In genomic region chr11:76709625-76710452, GRCm38 (mm10) we compare ENCODE assay signal across 9 mouse cellular contexts. TPM values are rescaled to one million over a fixed set of nuclear protein-coding genes. Genes with fewer than 3 reads are reported as not detected.
A peak's percentile ranks its signal among the peaks of the same experiment; 100 is the strongest.
DNase-seq lines count a peak whose midpoint lies in the region; ATAC-seq and TF ChIP-seq lines count a peak whose summit lies in the region.
"Had no signal": no experiment of that assay in that cellular context is flagged by ENCODE, and none has a peak within 500 bp of the region (broad histone marks: within the 10 kb centered on the region; RNA-seq: fewer than 3 reads in every experiment).

No protein-coding gene starts in this region.

- DNase-seq in forebrain, postnatal 0 days, result no peak
- DNase-seq in adrenal gland, postnatal 25 days, result peak; percentile 62
- peak; percentile 61 to 69 for DNase-seq in heart, adult 2 months
- DNase-seq in kidney, postnatal 4 days, result peak; percentile 46 to 65
- peak; percentile 30 for DNase-seq in ovary, postnatal 14 days (ENCODE audit: low spot score)
- DNase-seq in right cerebral cortex, postnatal 36 days (ENCODE audit: low spot score in 2 of 2), result no peak
- no peak for DNase-seq in layer of hippocampus, postnatal 36 days

- intact Hi-C loops in heart, adult 2 months (cut with DNase I), result no loop called here

- H3K4me1 ChIP-seq in forebrain, embryonic 13.5 days, result 0 out of 2 replicates have a peak, but pooled peaks cover 6% of the 10 kb centered on the region
- H3K4me1 ChIP-seq in forebrain, postnatal 0 days (ENCODE audit: insufficient read depth), result no peaks in the 10 kb centered on the region
- no peaks in the 10 kb centered on the region; the same call in none of the 2 replicates for H3K4me1 ChIP-seq in heart, adult 2 months (ENCODE audit: control insufficient read depth, insufficient read depth, low read length)

- 0 out of 2 replicates have a peak, but pooled peaks have one; percentile 47 for TF ChIP-seq EP300 in heart, adult 2 months (IDR thresholded peaks at IDR 0.05; ENCODE audit: insufficient read depth, low read depth, low read length)

- no peak for TF ChIP-seq POLR2A in heart, adult 2 months (IDR thresholded peaks at IDR 0.05; ENCODE audit: insufficient read depth, low read depth, low read length)

- peak overlapping the region; percentile 23; the same call in 1 of the 2 replicates for H3K4me2 ChIP-seq in forebrain, embryonic 13.5 days
- no peak overlapping the region for H3K4me2 ChIP-seq in forebrain, postnatal 0 days (ENCODE audit: low read depth)

- no peaks in the 10 kb centered on the region for H3K27me3 ChIP-seq in forebrain, embryonic 13.5 days
- H3K27me3 ChIP-seq in forebrain, postnatal 0 days (ENCODE audit: insufficient read depth, low read length), result no peaks in the 10 kb centered on the region
- no peaks in the 10 kb centered on the region for H3K27me3 ChIP-seq in heart, adult 2 months (ENCODE audit: control insufficient read depth, insufficient read depth, low read length)

- no peak for ATAC-seq in forebrain, embryonic 13.5 days
- ATAC-seq in forebrain, postnatal 0 days, result no peak

- no peak overlapping the region for H3K27ac ChIP-seq in forebrain, embryonic 13.5 days
- no peak overlapping the region for H3K27ac ChIP-seq in forebrain, postnatal 0 days (ENCODE audit: low read depth, low read length)
- peak overlapping the region; percentile 23 for H3K27ac ChIP-seq in heart, adult 2 months

- no peak for TF ChIP-seq CTCF in forebrain, postnatal 0 days (IDR thresholded peaks at IDR 0.05; ENCODE audit: low read depth)
- TF ChIP-seq CTCF in heart, adult 2 months (IDR thresholded peaks at IDR 0.05), result no peak

- 26% methylated on average over 11 of the region's 17 CpGs for WGBS in forebrain, embryonic 13.5 days
- 24% methylated on average over 16 of the region's 17 CpGs for WGBS in forebrain, postnatal 0 days
- 27% methylated on average over 17 of the region's 17 CpGs for WGBS in heart, adult 2 months

- no peaks in the 10 kb centered on the region for H3K9me3 ChIP-seq in forebrain, embryonic 13.5 days (replicated peaks)
- H3K9me3 ChIP-seq in forebrain, postnatal 0 days (ENCODE audit: low read length), result no peaks in the 10 kb centered on the region

- H3K79me2 ChIP-seq in heart, adult 2 months (replicated peaks; ENCODE audit: control insufficient read depth, insufficient read depth, low read length), result no peaks in the 10 kb centered on the region

- no peak overlapping the region for H3K4me3 ChIP-seq in forebrain, embryonic 13.5 days
- no peak overlapping the region for H3K4me3 ChIP-seq in forebrain, postnatal 0 days (ENCODE audit: low read depth, low read length)
- H3K4me3 ChIP-seq in heart, adult 2 months, result no peak overlapping the region

- H3K9ac ChIP-seq in forebrain, embryonic 13.5 days, result no peak overlapping the region
- no peak overlapping the region for H3K9ac ChIP-seq in forebrain, postnatal 0 days
- no peak overlapping the region for H3K9ac ChIP-seq in heart, adult 2 months (ENCODE audit: low read depth, low read length)

- H3K36me3 ChIP-seq in forebrain, embryonic 13.5 days (ENCODE audit: poor library complexity, severe bottlenecking), result no peaks in the 10 kb centered on the region
- H3K36me3 ChIP-seq in forebrain, postnatal 0 days (ENCODE audit: insufficient read depth), result no peaks in the 10 kb centered on the region
- H3K36me3 ChIP-seq in heart, adult 2 months (ENCODE audit: control insufficient read depth, insufficient read depth, low read length), result no peaks in the 10 kb centered on the region

RNA-seq across cellular contexts. Expression of gene Trarg1, which starts 30.2 kb away (rescaled TPM):
- 0.06 TPM in 1 of 2 replicates, not detected in the other for polyA plus RNA-seq in forebrain, embryonic 13.5 days (2015; fragmentation: Nextera tagmentation; extraction: Ambion mirVana)
- total RNA-seq in forebrain, postnatal 0 days (2014; rRNA removed), result 0.19 and 0.38 TPM in 2 replicates
- polyA plus RNA-seq in forebrain, postnatal 0 days (2015; fragmentation: Nextera tagmentation; extraction: Ambion mirVana), result 0.28 and 0.40 TPM in 2 replicates
- 27.4 and 30.2 TPM in 2 replicates for total RNA-seq in adrenal gland, postnatal 25 days (2021)
- 1 to 10 TPM; 3.5 to 3.8 TPM for total RNA-seq in heart, adult 2 months (2021)
- 2.3 and 4.7 TPM in 2 replicates for polyA plus RNA-seq in heart, adult 2 months (2012; rRNA removed)
- under 1 TPM; 0.17 to 0.51 TPM for total RNA-seq in layer of hippocampus, postnatal 36 days (2021)

RNA-seq across cellular contexts. Expression of gene Bhlha9, which starts 37.6 kb away (rescaled TPM):
- 0.14 and 0.19 TPM in 2 replicates for polyA plus RNA-seq in forebrain, embryonic 13.5 days (2015; fragmentation: Nextera tagmentation; extraction: Ambion mirVana)
- total RNA-seq in forebrain, postnatal 0 days (2014; rRNA removed), result 0.62 and 0.92 TPM in 2 replicates
- 0.97 and 1.8 TPM in 2 replicates for polyA plus RNA-seq in forebrain, postnatal 0 days (2015; fragmentation: Nextera tagmentation; extraction: Ambion mirVana)
- total RNA-seq in adrenal gland, postnatal 25 days (2021), result not detected in 2 replicates
- total RNA-seq in heart, adult 2 months (2021), result not detected
- not detected in 2 replicates for polyA plus RNA-seq in heart, adult 2 months (2012; rRNA removed)
- 1 to 10 TPM; 5.1 to 5.2 TPM for total RNA-seq in layer of hippocampus, postnatal 36 days (2021)
- total RNA-seq: gastrocnemius, postnatal 4 days had no signal

RNA-seq across cellular contexts. Expression of gene Gosr1, which starts 53.5 kb away (rescaled TPM):
- 22.8 and 23.9 TPM in 2 replicates for polyA plus RNA-seq in forebrain, embryonic 13.5 days (2015; fragmentation: Nextera tagmentation; extraction: Ambion mirVana)
- total RNA-seq in forebrain, postnatal 0 days (2014; rRNA removed), result 25.4 and 35.0 TPM in 2 replicates
- 21.5 and 22.0 TPM in 2 replicates for polyA plus RNA-seq in forebrain, postnatal 0 days (2015; fragmentation: Nextera tagmentation; extraction: Ambion mirVana)
- total RNA-seq in adrenal gland, postnatal 25 days (2021), result 44.6 and 77.1 TPM in 2 replicates
- 10 to 100 TPM; 24.1 to 26.0 TPM for total RNA-seq in heart, adult 2 months (2021)
- 11.1 and 19.6 TPM in 2 replicates for polyA plus RNA-seq in heart, adult 2 months (2012; rRNA removed)
- 10 to 100 TPM; 59.6 to 60.3 TPM for total RNA-seq in layer of hippocampus, postnatal 36 days (2021)

Comparison
In these comparisons a context has a peak if more than half of its experiments do, and no peak if none do; other contexts are left out.
1. DNase-seq: peak in adrenal gland, postnatal 25 days (single experiment), heart, adult 2 months (2 of 2), kidney, postnatal 4 days (2 of 2) and ovary, postnatal 14 days (single experiment); none in forebrain, postnatal 0 days (single experiment), right cerebral cortex, postnatal 36 days (0 of 2) and layer of hippocampus, postnatal 36 days (0 of 2).